Mouse (Mus musculus) cerebral cortex, adult 2 months (tissue): ENCODE measurements around the gene Msi1.

ENCODE experiments used
- WGBS: fragments of 180-500 bp; shearing (Covaris S2); methylation state at CpG from one replicate; pipeline ENCODE4 v1.1.7; 2018; 5-methylcytosine and 5-hydroxymethylcytosine counted together

Gene Msi1

DNA sequence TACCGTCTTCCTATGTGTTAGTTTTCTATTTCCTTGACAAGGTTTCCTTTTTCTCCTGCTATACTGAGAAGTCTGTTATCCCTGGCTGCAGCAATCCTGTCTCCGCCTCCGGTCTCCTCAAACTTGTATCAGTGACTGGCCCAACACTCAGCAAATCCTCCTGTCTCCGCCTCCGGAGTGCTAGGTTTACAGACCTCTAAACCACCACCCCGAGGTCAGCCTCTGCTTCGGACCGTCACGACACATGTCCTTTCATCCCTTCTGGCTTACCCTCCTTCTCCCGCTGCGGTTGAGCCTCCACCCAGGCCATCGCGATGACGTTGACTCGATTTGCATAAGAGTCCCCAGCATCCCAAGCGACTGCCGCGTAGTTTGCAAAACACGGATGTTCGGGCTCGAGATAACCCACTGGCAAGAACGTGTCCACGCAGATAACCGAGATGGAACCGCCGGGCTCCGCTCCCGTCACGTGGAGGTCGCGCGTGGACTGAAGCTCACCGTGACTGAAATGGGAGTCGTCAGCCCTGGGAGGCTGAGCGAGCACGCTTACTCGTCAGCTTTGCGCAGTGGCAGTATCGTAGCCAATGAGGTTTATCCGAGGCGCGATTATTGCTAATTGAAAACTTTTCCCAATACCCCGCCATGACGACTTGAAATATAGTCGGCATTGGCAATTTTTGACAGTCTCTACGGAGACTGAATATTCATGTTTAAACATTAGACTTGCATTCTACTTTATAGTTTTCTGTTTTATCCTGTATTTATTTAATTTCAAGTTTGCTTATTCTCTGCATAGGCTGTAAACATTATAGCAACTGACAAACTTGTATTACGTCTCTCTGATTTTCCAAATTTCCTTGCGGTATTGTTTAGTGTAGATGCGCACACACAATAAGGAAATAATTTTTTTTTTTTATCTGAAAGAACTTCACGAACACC lies 60.6 kb downstream of the Msi1 start:
- WGBS: under 1% methylated on average over 50 of the region's 50 CpGs

DNA sequence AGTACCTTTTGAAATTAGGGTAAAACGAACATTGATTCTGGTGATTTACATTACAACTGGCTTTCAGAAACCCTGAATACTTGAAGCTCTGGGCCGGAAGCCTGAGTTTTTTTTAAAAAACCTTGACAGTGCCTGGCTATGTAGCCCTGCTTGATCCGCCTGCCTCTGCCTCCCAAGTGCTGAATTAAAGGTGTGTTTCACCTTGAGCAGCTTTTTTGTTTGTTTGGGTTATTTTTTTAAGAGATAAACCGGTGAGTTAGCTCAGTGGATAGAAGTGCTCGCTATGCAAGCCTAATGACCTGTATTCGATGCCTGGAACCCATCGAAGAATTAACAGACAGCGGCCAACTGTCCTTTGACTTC lies 61.2 kb downstream of the Msi1 start:
- 8% methylated on average over 8 of the region's 8 CpGs for WGBS

GRCm38 (mm10) chr5:115491076-115491475 lies 61.7 kb downstream of the Msi1 start:
- 17% methylated on average over 5 of the region's 5 CpGs for WGBS

- WGBS: 6% methylated on average over 28 of the region's 28 CpGs
These were observed 62.4 kb downstream of the Msi1 start for GRCm38 (mm10) chr5:115491771-115492322.

DNA sequence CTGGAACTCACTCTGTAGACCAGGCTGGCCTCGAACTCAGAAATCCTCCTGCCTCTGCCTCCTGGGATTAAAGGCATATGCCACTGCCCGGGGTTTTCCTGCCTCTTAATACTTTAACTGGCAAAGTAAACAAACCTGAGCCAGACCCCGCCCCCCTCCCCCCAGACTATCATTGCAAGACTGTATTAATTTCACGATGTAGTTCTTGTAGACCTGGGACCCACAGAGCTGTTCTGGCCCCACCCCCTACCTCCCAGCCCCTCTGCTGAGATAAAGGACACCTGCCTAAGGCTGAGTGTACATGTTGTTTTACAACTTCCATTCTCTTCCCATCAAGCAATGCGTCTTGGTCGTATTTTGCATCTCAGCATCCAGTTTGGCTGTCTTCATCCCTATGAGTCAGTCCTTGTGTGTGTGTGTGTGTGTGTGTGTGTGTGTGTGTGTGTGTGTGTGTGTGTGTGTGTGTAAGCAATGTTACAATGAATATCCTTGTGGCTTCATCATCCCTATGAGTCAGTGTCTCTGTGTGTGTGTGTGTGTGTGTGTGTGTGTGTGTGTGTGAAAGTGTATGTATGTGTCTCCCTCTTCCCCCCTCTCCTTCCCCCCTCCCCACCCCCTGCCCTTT lies 63.4 kb downstream of the Msi1 start:
- WGBS: 65% methylated on average over 6 of the region's 6 CpGs

DNA sequence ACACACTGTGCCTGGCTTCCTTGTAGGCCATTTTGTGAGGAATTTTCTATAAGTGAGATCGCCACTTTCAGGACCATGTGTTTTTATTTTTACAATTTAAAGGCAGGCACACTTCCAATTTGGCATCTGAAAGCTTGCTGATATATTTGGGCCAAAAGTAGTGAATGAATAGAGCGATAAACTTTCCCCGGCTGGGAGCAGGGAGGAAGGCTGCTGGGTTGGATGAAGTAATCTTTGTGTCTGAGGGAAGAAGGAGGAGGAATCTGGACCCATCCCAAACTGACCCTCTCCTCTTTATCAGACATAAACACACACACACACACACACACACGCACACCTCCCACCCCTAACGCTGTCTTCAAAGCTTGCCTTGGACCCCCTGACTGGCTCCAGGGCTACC lies 64.0 kb downstream of the Msi1 start:
- WGBS: 28% methylated on average over 5 of the region's 5 CpGs

- WGBS: 82% methylated on average over 3 of the region's 3 CpGs
These were observed 66.2 kb downstream of the Msi1 start for GRCm38 (mm10) chr5:115495618-115496017.

DNA sequence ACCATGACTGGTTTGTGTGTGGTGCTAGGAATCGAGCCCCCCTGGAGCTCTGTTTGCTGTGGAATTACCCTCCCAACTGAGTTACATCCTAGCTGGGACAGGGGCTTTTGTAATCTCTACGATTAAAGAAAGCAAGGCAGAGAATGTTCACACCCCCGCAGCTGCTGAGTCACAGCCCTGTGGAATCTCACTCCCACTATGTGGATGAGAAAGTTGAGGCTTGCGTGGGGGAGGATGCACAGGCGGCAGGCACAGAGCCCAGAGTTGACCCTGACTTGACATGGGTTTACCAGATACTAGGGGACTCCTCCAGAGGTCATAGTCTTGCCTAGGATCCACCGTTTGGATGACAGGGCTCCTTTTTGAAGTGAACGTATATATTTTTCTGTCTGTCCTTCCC lies 67.6 kb downstream of the Msi1 start:
- WGBS: 61% methylated on average over 7 of the region's 7 CpGs

DNA sequence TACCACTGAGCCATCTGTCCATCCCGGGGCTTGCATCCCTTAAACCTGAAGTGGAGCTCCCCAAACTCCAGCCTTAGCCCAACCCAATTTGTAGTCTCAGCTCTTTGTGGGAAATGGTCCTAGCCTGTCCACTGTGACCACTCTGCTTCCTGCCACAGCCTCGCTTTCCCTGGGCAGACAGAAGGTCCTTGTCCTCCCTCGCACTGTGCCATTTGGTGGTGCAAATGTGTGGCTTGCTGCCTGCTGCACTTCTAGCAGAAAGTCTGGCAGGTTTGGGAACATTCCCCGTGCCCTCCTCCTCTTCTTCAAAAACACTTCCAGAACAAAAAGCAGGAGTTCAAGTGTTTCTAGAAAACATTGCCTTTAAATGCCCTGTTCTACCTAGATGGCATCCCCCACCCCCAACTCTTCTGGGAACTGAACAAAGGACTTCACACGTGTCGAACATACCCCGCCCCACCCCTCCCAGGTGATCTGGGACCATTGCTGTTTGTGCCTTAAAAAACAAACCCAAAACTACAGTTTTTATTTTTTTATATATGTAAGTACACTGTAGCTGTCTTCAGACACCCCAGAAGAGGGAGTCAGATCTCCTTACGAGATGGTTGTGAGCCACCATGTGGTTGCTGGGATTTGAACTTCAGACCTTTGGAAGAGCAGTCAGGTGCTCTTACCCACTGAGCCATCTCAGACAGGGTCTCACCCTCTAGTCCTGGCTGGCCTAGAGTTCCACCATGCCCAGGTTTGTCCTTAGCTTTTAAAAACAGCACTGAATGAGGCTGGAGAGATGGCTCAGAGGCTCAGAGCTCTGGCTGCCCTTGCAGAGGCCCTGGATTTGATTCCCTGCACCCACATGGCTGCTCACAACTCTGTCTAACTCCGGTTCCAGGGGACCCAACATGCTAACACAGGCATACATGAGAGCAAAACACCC lies 69.2 kb downstream of the Msi1 start:
- WGBS: 52% methylated on average over 9 of the region's 9 CpGs

DNA sequence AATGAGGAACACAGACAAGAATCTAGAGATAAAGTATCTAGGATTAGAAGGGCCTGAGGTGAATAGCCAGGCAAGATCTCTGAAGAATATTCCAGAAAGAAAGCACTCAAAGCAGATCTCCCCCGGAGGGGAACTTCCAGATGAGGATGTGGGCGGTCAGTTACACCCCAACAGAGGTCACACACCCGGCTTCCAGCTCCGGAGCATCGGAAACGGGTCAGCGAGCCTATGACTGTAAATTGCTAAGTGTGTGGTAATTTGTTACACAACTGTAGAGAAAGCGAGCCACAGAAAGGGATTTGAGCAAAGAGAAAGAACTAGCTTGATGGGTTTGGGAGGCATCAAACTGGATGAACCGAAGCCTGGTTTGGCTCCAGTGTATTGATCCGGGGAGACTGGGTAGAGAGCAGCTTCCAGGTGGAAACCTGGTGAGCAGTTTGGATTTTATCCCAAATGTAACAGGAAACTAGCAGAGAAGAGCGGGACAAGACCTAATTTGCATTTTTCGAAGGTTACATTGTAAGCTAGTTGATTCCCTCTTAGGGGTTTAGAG lies 71.1 kb downstream of the Msi1 start:
- 70% methylated on average over 12 of the region's 12 CpGs for WGBS

DNA sequence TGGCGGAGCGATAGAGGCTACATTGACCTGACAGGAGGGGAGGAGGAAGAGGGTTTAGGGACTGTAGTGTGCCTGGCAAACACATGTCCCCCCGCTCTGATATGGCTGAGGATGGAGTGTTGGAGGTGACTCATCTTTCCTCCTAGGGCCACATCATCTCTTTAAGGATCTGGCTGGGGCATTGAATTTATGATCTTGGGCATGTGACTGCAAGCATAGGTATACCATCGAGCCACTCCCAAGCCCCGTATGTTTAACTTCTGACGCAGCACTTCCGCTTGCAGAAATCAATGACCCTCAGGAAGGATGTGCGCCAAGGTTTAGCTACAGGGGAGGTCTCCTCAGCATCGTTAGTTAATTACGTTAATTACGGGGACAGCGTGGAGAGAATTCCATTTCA lies 73.6 kb downstream of the Msi1 start:
- 56% methylated on average over 12 of the region's 12 CpGs for WGBS
